Mouse (Mus musculus) megakaryocyte, embryonic 14.5 days (primary cell): ENCODE results near the gene Ccnb3.

Source experiments
- FLI1 ChIP-seq: IDR thresholded peaks from 2 replicates; pipeline ENCODE4 v1.6.1; 2012; ENCODE audit warnings: low read length, inconsistent platforms, mixed read lengths
- GATA1 ChIP-seq: IDR thresholded peaks from 3 replicates; pipeline ENCODE4 v1.6.1; 2012; ENCODE audit warnings: mixed read lengths, low read length, inconsistent platforms, borderline replicate concordance

GRCm38 (mm10) chrX:7068002-7068401 lies 26.6 kb upstream of the Ccnb3 start:
- no peak for TF ChIP-seq GATA1
- no peak for TF ChIP-seq FLI1
